Mouse (Mus musculus): ENCODE data around the gene Gm3106.
"Not testable (repeated sequence)": the region's sequence is repeated elsewhere in the genome, so short reads cannot be mapped to it uniquely, and the experiment has no call there.

The Gm3106 gene

DNA sequence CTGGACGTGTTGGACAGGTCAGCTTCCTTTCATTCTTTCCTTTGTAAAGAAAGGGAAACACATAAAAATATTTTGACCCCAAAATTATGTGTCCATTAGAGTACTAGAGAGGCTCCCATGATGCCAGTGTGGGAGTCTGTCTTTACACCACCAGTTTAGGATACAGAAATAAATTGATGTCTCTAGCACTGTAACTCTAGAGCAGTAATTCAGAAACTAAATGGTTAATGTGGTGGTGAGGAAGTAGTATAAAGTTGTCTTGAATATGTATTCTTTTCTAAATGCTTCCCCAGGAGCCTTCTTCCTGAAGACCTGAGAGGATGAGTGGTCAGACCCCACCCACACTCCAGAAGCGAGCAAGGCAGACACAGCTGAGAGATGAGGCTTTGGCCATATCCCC lies at the start of gene Gm3106:
TSS of gene Gm3106 (plus strand) at position 301 of the 400 bp plus-strand sequence.
- DNase-seq (ENCODE audit: low read depth, low spot score), result not testable (repeated sequence)
